Mouse (Mus musculus): ENCODE measurements around the gene Olfr479.
"Not testable (repeated sequence)": the region's sequence is repeated elsewhere in the genome, so short reads cannot be mapped to it uniquely, and the experiment has no call there.

Gene Olfr479

DNA sequence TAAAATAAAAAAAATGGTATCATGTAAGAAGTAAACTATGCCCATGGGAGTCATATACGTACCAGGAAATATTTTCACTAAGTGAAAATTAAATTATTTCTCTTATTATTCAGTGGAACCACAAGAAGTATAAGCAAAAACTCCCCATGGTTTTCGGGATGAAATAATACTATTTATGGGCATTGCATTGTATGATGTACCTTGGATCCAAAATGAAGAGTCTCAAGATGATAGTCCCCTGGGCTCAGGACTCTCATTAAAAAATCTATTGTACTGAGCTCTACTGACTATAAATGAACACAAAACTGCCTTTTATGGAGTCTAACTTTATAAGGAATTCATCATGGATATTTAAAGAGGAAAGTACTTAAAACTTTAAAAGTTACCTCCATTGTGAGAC is at the start of gene Olfr479:
TSS of gene Olfr479 (plus strand) at position 301 of the 400 bp plus-strand sequence.
- no peak for DNase-seq

DNA sequence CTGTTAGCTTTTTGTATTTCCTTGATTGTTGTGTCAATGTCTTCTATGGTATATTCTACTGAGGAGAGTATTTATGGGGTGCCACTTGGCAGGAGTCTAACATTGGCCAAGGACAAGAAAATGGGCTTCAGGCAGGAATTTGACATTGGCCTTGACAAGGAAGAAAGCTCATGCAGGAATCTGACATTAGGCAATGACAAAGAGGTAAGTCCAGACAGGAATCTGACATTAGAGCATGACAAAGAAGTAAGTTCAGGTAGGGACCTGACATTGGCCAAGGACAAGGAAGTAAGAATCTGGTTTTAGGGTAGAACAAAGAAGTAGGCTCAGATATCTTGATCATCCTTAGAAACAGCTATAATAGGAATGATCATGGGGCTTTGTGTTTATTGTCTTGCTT is 36.2 kb upstream of the Olfr479 start:
- not testable (repeated sequence) for DNase-seq

GRCm38 (mm10) chr7:108033889-108034288 is 16.6 kb upstream of the Olfr479 start, which contains the start of gene Olfr478:
Gene Olfr478, minus strand, starts transcription at chr7:108033989.
- DNase-seq: no peak

DNA sequence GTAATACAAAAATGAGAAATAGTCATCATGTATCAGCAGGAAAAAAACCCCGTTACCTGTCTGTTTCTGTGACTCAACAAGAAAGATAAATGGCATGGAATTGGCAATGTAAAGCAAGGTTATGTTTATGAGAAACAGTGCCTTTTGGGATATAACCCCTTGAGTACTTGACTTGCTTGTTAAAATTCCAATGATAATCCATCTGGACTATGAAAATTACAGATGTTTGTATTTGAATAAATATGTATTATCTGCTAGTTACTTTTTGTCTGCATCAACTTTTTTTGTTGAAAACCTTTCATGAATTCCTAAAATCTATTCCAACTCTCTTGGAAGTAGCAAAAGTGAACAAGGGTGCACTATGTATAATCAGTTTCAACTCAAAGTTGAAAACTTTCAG is 16.8 kb downstream of the Olfr479 start, which contains the start of gene Olfr480:
TSS of gene Olfr480 (minus strand) at position 101 of the 400 bp plus-strand sequence.
- DNase-seq: no peak

- no peak for DNase-seq
Observed at GRCm38 (mm10) chr7:108079555-108079954, 29.1 kb downstream of the Olfr479 start, which contains the start of gene Olfr481. Gene Olfr481, plus strand, starts transcription at chr7:108079855.

DNA sequence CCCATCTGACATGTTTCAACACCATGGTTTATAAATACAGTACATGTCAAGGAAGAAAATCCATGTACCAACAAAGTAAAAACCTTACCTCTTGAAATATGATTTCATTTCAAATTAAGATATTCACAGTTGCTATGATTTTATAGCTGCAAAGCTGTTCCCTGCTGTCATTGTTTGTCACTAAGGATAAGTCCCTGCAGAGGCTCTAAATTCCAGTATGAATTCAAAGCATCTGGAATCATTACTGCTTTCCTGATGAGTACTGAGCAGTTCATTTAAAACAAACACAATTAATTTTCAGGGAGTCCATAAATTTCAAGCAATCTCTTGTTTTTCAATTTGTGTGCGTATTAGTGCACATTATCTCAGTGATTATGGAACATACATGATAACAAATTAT is 47.0 kb downstream of the Olfr479 start, which contains the start of gene Olfr482:
TSS of gene Olfr482 (minus strand) at position 101 of the 400 bp plus-strand sequence.
- DNase-seq: no peak

- DNase-seq: no peak
Observed at GRCm38 (mm10) chr7:108100549-108100948, 50.1 kb downstream of the Olfr479 start, which contains the start of gene Olfr483. Gene Olfr483, plus strand, starts transcription at chr7:108100849.
